Mouse (Mus musculus): ENCODE results near the gene Rpsa. TPM values are rescaled to one million over a fixed set of nuclear protein-coding genes. Genes with fewer than 3 reads are reported as not detected.

Gene Rpsa
- total and polyA plus RNA-seq, 3 experiments = 3,563 to 4,053 (median 3,991) TPM

DNA sequence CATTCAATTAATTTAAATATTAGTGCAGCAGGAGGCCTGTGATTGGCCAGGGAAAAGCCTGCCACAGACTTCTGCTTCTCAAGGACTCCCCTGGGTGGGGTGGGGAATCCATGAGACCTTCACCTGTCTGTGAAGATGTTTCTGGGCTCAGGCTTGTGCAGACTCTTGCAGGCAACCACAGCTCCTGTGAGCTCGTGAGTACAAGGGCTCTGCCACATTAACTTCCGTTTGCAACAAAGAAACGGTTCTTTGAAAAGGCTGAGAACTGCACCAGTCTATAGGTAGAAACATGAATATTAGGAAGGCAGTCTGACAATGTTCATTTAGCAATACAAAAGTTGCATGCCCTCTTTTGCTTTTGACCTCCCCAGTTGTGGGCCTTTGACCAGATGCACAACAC lies 49.2 kb upstream of the Rpsa start:
- H3K27ac ChIP-seq (ENCODE audit: insufficient read depth, low read depth) = no peak overlapping the region
- no peak for TF ChIP-seq MYC (IDR thresholded peaks at IDR 0.05; ENCODE audit: low read depth, low read length)
- TF ChIP-seq SIN3A (IDR thresholded peaks at IDR 0.05; ENCODE audit: low read length) = no peak
- TF ChIP-seq MAFK (IDR thresholded peaks at IDR 0.05; ENCODE audit: insufficient replicate concordance, low read length) = no peak
- no peak for TF ChIP-seq EP300 (IDR thresholded peaks at IDR 0.05; ENCODE audit: low read length)
- TF ChIP-seq ZNF384 (IDR thresholded peaks at IDR 0.05; ENCODE audit: low read depth, low read length) = no peak
- TF ChIP-seq MAX (IDR thresholded peaks at IDR 0.05; ENCODE audit: low read length) = no peak
- no peak overlapping the region for H3K9ac ChIP-seq (ENCODE audit: insufficient read depth, low read depth)
- peaks cover 38% of the 10 kb centered on the region for H3K27me3 ChIP-seq (replicated peaks)
- in situ Hi-C loops (cut with MboI; ENCODE audit: low pct_ligation_motif_present, low pct_unique_long_range_greater_than_20kb, low sequenced_read_pairs) = no loop called here
- H3K79me2 ChIP-seq (replicated peaks; ENCODE audit: control insufficient read depth, extremely low read depth, insufficient read depth, poor library complexity, severe bottlenecking) = no peaks in the 10 kb centered on the region
- dilution Hi-C loops (cut with MboI; ENCODE audit: extremely low pct_ligation_motif_present, extremely low pct_unique_long_range_greater_than_20kb, low sequenced_read_pairs) = no loop called here
- DNase-seq (ENCODE audit: extremely low read depth) = no peak
- no peaks in the 10 kb centered on the region for H3K36me3 ChIP-seq (replicated peaks in 1 of 2; ENCODE audit: control insufficient read depth in 1 of 2, insufficient read depth in 1 of 2, low read length in 1 of 2)
- H3K9me3 ChIP-seq (replicated peaks; ENCODE audit: low read length) = peaks cover 4% of the 10 kb centered on the region
- no peak overlapping the region for H3K4me3 ChIP-seq (replicated peaks in 1 of 3; ENCODE audit: low read depth in 2 of 3, low read length in 2 of 3, poor library complexity in 1 of 3)
- peaks cover 0 to 1% of the 10 kb centered on the region in 2 experiments; a peak in 1 of 4 replicates for H3K4me1 ChIP-seq (ENCODE audit: control insufficient read depth in 1 of 2, insufficient read depth in 2 of 2)
- H3K4me2 ChIP-seq (ENCODE audit: insufficient read depth, low read depth, poor library complexity, severe bottlenecking) = no peak overlapping the region

DNA sequence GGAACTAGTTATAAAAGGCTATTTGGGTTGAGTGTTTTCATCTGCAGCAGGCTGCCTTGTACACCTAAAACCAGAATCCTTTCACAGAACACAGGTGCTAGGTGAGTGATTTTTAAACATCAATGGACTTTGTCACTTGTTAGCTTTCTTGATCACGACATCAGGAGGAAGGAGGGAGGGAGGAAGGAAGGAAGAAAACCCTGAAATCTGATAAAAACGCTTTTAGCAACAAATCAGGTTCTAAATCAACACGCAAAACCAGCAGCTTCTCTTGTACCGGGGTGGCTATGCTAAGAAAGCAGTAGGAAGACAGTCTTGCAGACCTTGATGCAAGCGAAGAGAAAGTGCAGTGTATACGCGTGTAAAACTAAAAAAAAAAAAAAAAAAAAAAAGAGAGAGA lies 47.6 kb upstream of the Rpsa start:
- Histone ChIP-seq H3K4me2 (ENCODE audit: insufficient read depth, low read depth, poor library complexity, severe bottlenecking) (no peak overlapping the region), H3K9me3 (replicated peaks; ENCODE audit: low read length) (peaks cover 4% of the 10 kb centered on the region), H3K36me3 (replicated peaks in 1 of 2; ENCODE audit: control insufficient read depth in 1 of 2, insufficient read depth in 1 of 2, low read length in 1 of 2) (no peaks in the 10 kb centered on the region), H3K79me2 (replicated peaks; ENCODE audit: control insufficient read depth, extremely low read depth, insufficient read depth, poor library complexity, severe bottlenecking) (no peaks in the 10 kb centered on the region), H3K9ac (ENCODE audit: insufficient read depth, low read depth) (no peak overlapping the region), H3K4me3 (replicated peaks in 1 of 3; ENCODE audit: low read depth in 2 of 3, low read length in 2 of 3, poor library complexity in 1 of 3) (no peak overlapping the region), H3K27ac (ENCODE audit: insufficient read depth, low read depth) (no peak overlapping the region), H3K4me1 (ENCODE audit: control insufficient read depth in 1 of 2, insufficient read depth in 2 of 2) (no peaks in the 10 kb centered on the region), H3K27me3 (replicated peaks) (peaks cover 45% of the 10 kb centered on the region)
- dilution Hi-C loops (cut with MboI; ENCODE audit: extremely low pct_ligation_motif_present, extremely low pct_unique_long_range_greater_than_20kb, low sequenced_read_pairs) (no loop called here), in situ Hi-C loops (cut with MboI; ENCODE audit: low pct_ligation_motif_present, low pct_unique_long_range_greater_than_20kb, low sequenced_read_pairs) (no loop called here)
- no peak for DNase-seq (ENCODE audit: extremely low read depth)
- no peak for TF ChIP-seq E2F4 (IDR thresholded peaks at IDR 0.05; ENCODE audit: insufficient replicate concordance, low read depth, low read length)
- TF ChIP-seq MAX (IDR thresholded peaks at IDR 0.05; ENCODE audit: low read length) = no peak
- TF ChIP-seq CHD1 (IDR thresholded peaks at IDR 0.05; ENCODE audit: low read depth, low read length) = no peak
- no peak for TF ChIP-seq ZMIZ1 (IDR thresholded peaks at IDR 0.05; ENCODE audit: low read depth, low read length)
- TF ChIP-seq POLR2A (IDR thresholded peaks at IDR 0.05; ENCODE audit: low read depth, low read length) = no peak
- TF ChIP-seq TCF12 (IDR thresholded peaks at IDR 0.05; ENCODE audit: low read depth, low read length) = no peak
- TF ChIP-seq ELF1 (IDR thresholded peaks at IDR 0.05; ENCODE audit: low read depth, low read length) = no peak
- no peak for TF ChIP-seq CTCF (conservative IDR thresholded peaks at IDR 0.05 in 1 of 2, IDR thresholded peaks at IDR 0.05 in 1 of 2; ENCODE audit: low read depth in 2 of 2, low read length in 2 of 2)
- TF ChIP-seq EP300 (IDR thresholded peaks at IDR 0.05; ENCODE audit: low read length) = no peak
- TF ChIP-seq JUN (IDR thresholded peaks at IDR 0.05; ENCODE audit: insufficient read depth, low read depth, low read length) = no peak
- TF ChIP-seq RCOR1 (conservative IDR thresholded peaks at IDR 0.05; ENCODE audit: low read depth, low read length) = no peak
- no peak for TF ChIP-seq ETS1 (conservative IDR thresholded peaks at IDR 0.05; ENCODE audit: low read depth, low read length)
- no peak for TF ChIP-seq KAT2A (IDR thresholded peaks at IDR 0.05; ENCODE audit: insufficient replicate concordance, low read length)
- TF ChIP-seq USF1 (IDR thresholded peaks at IDR 0.05; ENCODE audit: low read depth, low read length) = no peak
- no peak for TF ChIP-seq MAFK (IDR thresholded peaks at IDR 0.05; ENCODE audit: insufficient replicate concordance, low read length)
- TF ChIP-seq MXI1 (IDR thresholded peaks at IDR 0.05; ENCODE audit: low read depth, low read length) = no peak
- no peak for TF ChIP-seq GABPA (IDR thresholded peaks at IDR 0.05; ENCODE audit: insufficient replicate concordance, low read depth, low read length)
- TF ChIP-seq PAX5 (IDR thresholded peaks at IDR 0.05; ENCODE audit: low read length) = no peak
